Mouse (Mus musculus): ENCODE data around the gene Kit.
A peak's percentile ranks its signal among the peaks of the same experiment; 100 is the strongest.

GRCm38 (mm10) chr5:75574852-75575566 is at the start of gene Kit:
- peak; percentile 68 for TF ChIP-seq POLR2A (IDR thresholded peaks at IDR 0.05; ENCODE audit: insufficient read depth, low read depth, low read length)
- TF ChIP-seq CTCF (IDR thresholded peaks at IDR 0.05): no peak
- no peak for TF ChIP-seq EP300 (IDR thresholded peaks at IDR 0.05; ENCODE audit: insufficient read depth, low read depth, low read length)
